Mouse (Mus musculus): ENCODE results near the gene Enpp3. TPM values are rescaled to one million over a fixed set of nuclear protein-coding genes. Genes with fewer than 3 reads are reported as not detected.

Enpp3 gene
- polyA plus RNA-seq, 1 experiment from 2014 or later: 7.0 TPM

GRCm38 (mm10) chr10:24754251-24754835, 88.3 kb downstream of the Enpp3 start:
- Histone ChIP-seq H3K9me3 (no peaks in the 10 kb centered on the region), H3K36me3 (no peaks in the 10 kb centered on the region), H3K27me3 (no peaks in the 10 kb centered on the region), H3K27ac (peak overlapping the region; percentile 69), H3K4me2 (peak overlapping the region; percentile 42), H3K9ac (no peak overlapping the region), H3K4me1 (peaks cover 9% of the 10 kb centered on the region; the same call in 1 of the 2 replicates), H3K4me3 (peak overlapping the region; percentile 32)
- ATAC-seq (ENCODE audit: insufficient number of reproducible peaks, low FRiP score, low TSS enrichment, low read depth): no peak
- 40% methylated on average over 11 of the region's 11 CpGs for WGBS

DNA sequence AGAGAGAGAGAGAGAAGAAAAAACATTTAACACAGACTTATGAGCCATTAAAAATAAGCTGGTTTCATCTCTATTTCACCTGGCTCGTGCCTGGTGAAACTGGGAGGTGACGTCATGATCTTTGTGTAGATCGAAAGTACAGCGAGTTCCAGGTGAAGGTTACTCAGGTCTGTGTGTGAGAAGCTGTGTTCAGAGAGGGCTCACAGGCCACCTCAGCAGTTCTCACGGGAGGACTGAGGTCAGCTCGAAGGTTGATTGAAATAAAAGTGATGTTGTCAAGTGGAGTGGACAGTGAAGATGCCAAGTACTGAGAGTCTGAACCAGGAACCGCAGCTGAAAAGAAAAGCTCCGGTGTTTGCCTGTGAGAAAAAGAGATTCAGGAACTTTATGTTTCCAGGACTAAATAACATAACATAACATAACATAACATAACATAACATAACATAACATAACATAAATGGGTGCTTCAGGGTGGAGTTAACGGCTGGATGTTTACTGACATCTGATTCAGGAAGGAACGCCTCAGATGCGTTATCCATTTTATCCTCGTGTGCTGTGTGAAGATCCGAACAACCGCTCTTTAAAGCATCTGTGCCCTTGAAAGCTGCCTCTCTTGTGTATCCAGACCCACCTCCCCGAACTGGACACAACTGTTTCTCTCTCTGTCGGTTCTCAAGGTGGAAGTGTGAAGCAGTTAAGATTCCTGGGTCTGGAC, 88.9 kb downstream of the Enpp3 start:
- no peak overlapping the region for H3K9ac ChIP-seq

GRCm38 (mm10) chr10:24742950-24743487, 99.6 kb downstream of the Enpp3 start:
- Histone ChIP-seq H3K4me3 (no peak overlapping the region), H3K4me2 (peak overlapping the region; percentile 17; the same call in 1 of the 2 replicates), H3K27me3 (no peaks in the 10 kb centered on the region), H3K27ac (peak overlapping the region; percentile 59), H3K4me1 (0 out of 2 replicates have a peak, but pooled peaks cover 9% of the 10 kb centered on the region), H3K9me3 (no peaks in the 10 kb centered on the region), H3K9ac (no peak overlapping the region), H3K36me3 (no peaks in the 10 kb centered on the region)
- whole genome bisulfite sequencing: 39% methylated on average over 12 of the region's 13 CpGs
- ATAC-seq (ENCODE audit: insufficient number of reproducible peaks, low FRiP score, low TSS enrichment, low read depth): peak; percentile 71

More for the DNA sequence above, 88.9 kb downstream of the Enpp3 start:
- H3K27ac ChIP-seq: peak overlapping the region; percentile 69
- WGBS: 61% methylated on average over 16 of the region's 16 CpGs
- peaks cover 9% of the 10 kb centered on the region; the same call in 1 of the 2 replicates for H3K4me1 ChIP-seq
- no peaks in the 10 kb centered on the region for H3K36me3 ChIP-seq
- peak overlapping the region; percentile 42; the same call in 1 of the 2 replicates for H3K4me2 ChIP-seq
- ATAC-seq (ENCODE audit: insufficient number of reproducible peaks, low FRiP score, low TSS enrichment, low read depth): no peak
- no peaks in the 10 kb centered on the region for H3K27me3 ChIP-seq
- H3K4me3 ChIP-seq: peak overlapping the region; percentile 32; the same call in 1 of the 2 replicates
- no peaks in the 10 kb centered on the region for H3K9me3 ChIP-seq

DNA sequence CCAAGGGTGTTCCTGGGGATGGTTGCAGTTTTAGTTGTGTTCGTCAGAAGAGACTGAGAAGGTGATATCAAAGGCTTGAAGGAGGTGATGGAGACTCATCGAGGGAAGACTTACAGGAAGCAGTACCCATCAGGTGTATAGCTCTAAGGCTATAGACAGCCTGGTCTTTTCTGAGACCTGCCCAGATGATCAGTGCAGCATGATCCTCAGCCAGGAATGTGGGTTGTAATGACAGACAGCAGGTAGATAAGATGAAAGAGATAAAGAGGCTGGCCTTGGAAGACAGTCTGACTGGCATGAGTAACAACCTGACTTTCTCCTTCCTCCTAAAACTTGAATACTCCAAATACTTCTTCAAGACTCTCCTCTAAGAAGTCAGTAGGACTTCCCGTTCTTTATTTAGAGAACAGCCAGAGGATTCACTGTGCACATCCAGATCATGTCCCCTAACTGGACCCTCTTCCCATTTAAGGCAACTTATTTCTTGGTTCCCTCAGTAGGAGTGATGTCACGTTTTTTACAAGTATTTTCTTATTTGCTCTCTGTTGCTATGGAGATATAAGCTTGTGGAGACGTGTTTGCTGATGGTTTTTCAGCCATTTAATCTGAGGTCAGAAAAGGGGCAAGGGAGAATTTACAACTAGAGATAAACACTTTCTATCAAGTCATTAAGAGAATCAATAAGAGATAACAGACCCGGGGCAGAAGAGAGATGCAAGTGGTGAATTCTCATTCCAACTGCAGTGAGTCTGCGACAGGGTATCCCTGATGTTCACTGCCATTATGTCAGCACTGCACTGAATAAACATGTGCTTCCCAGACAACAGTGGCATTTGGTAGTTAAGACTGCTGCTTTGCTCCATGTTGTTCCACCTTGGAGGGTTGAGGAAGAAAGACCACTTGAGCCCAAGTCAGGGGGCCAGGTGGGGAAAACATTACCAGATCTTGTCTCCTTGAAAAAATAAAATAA, 101.1 kb downstream of the Enpp3 start:
- H3K9me3 ChIP-seq: no peaks in the 10 kb centered on the region
- no peak overlapping the region for H3K4me2 ChIP-seq
- H3K36me3 ChIP-seq: no peaks in the 10 kb centered on the region
- no peak for ATAC-seq (ENCODE audit: insufficient number of reproducible peaks, low FRiP score, low TSS enrichment, low read depth)
- no peak overlapping the region for H3K9ac ChIP-seq
- H3K27me3 ChIP-seq: no peaks in the 10 kb centered on the region
- H3K27ac ChIP-seq: no peak overlapping the region
- H3K4me3 ChIP-seq: no peak overlapping the region
- 0 out of 2 replicates have a peak, but pooled peaks cover 9% of the 10 kb centered on the region for H3K4me1 ChIP-seq
- 57% methylated on average over 7 of the region's 7 CpGs for WGBS

DNA sequence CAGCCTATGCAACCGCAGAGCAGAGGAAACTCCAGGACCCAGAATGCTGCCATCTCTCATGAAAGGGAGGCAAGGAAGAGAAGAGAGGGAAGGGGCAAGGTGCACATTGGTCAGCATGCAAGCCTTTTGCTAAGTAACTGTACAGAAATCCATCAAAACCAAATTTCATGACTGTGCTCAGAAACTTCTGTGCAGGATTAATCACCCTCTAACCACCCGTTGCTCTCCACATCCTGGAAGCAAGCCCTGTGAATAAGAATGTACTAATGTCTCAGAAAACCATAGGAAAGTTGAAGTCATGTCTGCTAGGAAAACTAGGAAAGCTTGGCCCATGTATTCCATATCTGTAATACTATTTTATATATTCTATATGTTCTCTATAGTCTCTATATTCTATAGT, 103.5 kb downstream of the Enpp3 start:
- H3K4me2 ChIP-seq: no peak overlapping the region
- whole genome bisulfite sequencing: 65% methylated on average over 2 of the region's 2 CpGs

DNA sequence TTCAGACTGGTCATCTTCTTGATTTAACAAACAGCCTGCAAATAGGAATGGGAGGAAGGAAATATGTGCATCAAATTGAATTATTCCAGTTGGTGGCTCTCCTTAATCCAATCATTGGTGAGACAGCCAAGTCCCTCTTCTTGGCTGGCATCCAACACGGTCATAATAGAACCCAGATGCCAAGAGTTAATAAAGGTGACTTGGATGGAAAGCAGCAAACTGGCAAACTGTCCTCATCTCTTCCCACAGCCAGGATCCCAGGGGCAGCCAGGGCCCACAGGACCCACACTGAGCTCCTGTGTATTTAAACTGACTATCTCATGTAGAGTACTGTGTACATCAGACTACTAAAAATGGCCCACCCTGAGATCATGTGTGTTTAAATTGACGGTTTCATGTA, 104.2 kb downstream of the Enpp3 start:
- H3K4me1 ChIP-seq: 0 out of 2 replicates have a peak, but pooled peaks cover 7% of the 10 kb centered on the region
- no peak overlapping the region for H3K9ac ChIP-seq
- H3K36me3 ChIP-seq: no peaks in the 10 kb centered on the region
- no peak overlapping the region for H3K4me2 ChIP-seq
- H3K27me3 ChIP-seq: no peaks in the 10 kb centered on the region
- 62% methylated on average over 2 of the region's 2 CpGs for WGBS
- H3K9me3 ChIP-seq: no peaks in the 10 kb centered on the region
- no peak overlapping the region for H3K4me3 ChIP-seq
- H3K27ac ChIP-seq: no peak overlapping the region
- no peak for ATAC-seq (ENCODE audit: insufficient number of reproducible peaks, low FRiP score, low TSS enrichment, low read depth)

More for the DNA sequence above, 103.5 kb downstream of the Enpp3 start:
- no peaks in the 10 kb centered on the region for H3K36me3 ChIP-seq
- peak overlapping the region; percentile 43 for H3K27ac ChIP-seq
- no peak overlapping the region for H3K4me3 ChIP-seq
- no peak overlapping the region for H3K9ac ChIP-seq
- H3K27me3 ChIP-seq: no peaks in the 10 kb centered on the region
- H3K9me3 ChIP-seq: no peaks in the 10 kb centered on the region
- no peak for ATAC-seq (ENCODE audit: insufficient number of reproducible peaks, low FRiP score, low TSS enrichment, low read depth)
- H3K4me1 ChIP-seq: 0 out of 2 replicates have a peak, but pooled peaks cover 9% of the 10 kb centered on the region

- H3K4me3 ChIP-seq: no peak overlapping the region
- H3K9me3 ChIP-seq: no peaks in the 10 kb centered on the region
- H3K4me2 ChIP-seq: no peak overlapping the region
- 88% methylated on average over 5 of the region's 5 CpGs for WGBS
- H3K36me3 ChIP-seq: no peaks in the 10 kb centered on the region
- no peak overlapping the region for H3K9ac ChIP-seq
- H3K4me1 ChIP-seq: no peaks in the 10 kb centered on the region
- no peak for ATAC-seq (ENCODE audit: insufficient number of reproducible peaks, low FRiP score, low TSS enrichment, low read depth)
- H3K27me3 ChIP-seq: no peaks in the 10 kb centered on the region
- no peak overlapping the region for H3K27ac ChIP-seq
These were observed 107.4 kb downstream of the Enpp3 start for GRCm38 (mm10) chr10:24735027-24735777.

- Histone ChIP-seq H3K9me3 (no peaks in the 10 kb centered on the region), H3K4me3 (no peak overlapping the region), H3K4me2 (no peak overlapping the region), H3K27ac (no peak overlapping the region), H3K4me1 (no peaks in the 10 kb centered on the region), H3K36me3 (no peaks in the 10 kb centered on the region), H3K9ac (no peak overlapping the region), H3K27me3 (no peaks in the 10 kb centered on the region)
- 86% methylated on average over 4 of the region's 4 CpGs for WGBS
- ATAC-seq (ENCODE audit: insufficient number of reproducible peaks, low FRiP score, low TSS enrichment, low read depth): no peak
These were observed 115.1 kb downstream of the Enpp3 start for GRCm38 (mm10) chr10:24727478-24727877.

DNA sequence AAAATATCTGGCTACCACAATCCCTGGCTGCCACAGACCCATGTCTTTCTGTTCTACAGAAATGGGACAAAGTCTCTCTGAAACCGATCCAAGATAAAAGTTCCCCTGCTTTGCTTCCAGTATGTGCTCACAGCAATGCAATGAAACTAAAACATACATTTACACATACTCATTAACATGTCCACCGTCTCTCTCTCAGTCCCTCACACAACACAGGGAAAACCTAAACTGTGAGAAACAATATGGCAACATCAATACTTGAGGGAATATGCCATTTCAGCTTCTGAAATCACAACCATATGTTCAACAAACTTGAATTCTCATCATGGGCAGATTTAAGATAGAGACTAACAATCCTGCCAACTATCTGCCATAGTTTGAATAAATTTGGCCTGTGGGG, 117.4 kb downstream of the Enpp3 start:
- Histone ChIP-seq H3K27ac (no peak overlapping the region), H3K4me3 (no peak overlapping the region), H3K4me2 (no peak overlapping the region), H3K36me3 (no peaks in the 10 kb centered on the region), H3K27me3 (no peaks in the 10 kb centered on the region), H3K9ac (no peak overlapping the region), H3K9me3 (no peaks in the 10 kb centered on the region), H3K4me1 (no peaks in the 10 kb centered on the region)
- no peak for ATAC-seq (ENCODE audit: insufficient number of reproducible peaks, low FRiP score, low TSS enrichment, low read depth)
- WGBS: 79% methylated on average over 2 of the region's 2 CpGs
